Mouse (Mus musculus) NIH3T3 (cell line): ENCODE measurements around the gene Cabp2.
"Not testable (repeated sequence)": the region's sequence is repeated elsewhere in the genome, so short reads cannot be mapped to it uniquely, and the experiment has no call there.

Experiments used
- DNase-seq: peaks from one replicate; pipeline ENCODE4 v3.0.0-alpha.2; 2012; ENCODE audit warnings: low read depth

The Cabp2 gene

DNA sequence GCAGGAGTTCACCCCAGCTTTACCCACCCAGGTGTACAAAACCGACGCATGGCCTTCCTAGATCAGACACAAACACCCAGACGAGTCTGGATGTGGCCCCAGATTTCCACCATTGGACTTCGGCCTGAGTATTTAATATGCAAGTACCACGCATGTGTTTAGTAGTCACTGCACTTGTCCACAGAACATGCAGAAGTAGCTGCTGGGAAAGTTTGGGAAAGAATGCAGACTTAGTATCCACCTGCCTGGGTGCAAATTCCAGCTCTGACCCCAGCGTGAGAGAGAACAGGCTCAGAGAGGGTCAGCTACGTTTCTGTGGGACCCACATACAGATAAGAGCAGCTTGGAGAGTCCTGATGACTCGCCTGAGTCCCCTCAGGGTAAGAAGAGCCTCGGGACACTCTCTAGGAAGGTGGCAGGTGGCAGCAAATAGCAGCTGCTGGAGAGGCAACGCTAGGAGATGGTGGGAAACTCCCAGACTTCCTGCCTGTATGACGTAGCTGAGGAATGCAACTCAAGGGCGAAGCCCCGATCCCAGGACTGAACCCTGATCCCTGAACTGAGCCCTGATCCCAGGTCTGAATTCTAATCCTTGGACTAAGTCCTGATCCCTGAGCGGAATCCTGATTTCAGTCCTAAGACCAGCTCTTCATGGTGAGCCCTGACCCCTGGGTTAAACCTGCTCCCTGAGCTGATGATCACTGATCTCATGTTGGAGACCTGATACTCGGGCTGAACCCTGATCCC, 25.3 kb upstream of the Cabp2 start:
- DNase-seq, result no peak

DNA sequence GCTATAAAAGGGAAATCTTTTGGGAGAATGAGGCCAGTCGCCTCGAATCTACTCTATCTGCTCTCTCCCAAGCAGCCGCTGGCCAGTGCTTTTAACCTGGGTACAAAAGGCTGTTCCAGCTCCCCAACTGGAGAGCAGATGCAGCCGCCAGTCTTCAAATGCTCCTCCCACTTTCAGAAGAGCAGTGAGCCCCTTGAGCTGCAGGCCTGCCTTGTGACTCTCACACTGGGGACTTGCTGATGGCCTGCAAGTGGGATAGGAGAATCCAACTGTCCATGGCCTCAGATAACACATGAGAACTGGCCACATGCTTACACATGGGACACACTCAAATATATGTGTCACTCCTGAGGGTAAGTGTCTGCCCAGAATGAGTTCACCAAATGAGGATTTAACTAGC, 24.7 kb upstream of the Cabp2 start:
- DNase-seq, result no peak

DNA sequence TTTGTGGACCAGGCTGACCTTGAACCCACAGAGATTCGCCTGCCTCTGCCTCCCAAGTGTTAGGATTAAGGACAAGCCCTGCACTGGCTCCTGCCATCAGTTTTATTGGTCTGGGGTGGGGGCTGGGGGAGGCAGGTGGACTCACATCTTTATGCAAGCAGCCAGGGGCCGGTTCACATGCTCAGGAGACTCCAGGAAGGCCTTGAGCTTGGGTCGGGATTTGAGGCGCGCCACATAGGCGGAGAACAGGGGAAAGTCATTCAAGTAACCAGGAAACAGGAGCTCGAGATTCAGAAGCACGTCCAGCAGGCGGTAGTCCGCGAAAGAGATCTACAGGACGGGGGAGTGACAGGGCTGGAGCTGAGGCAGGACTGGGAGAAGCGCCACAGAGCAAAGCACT, 24.0 kb upstream of the Cabp2 start:
- no peak for DNase-seq

DNA sequence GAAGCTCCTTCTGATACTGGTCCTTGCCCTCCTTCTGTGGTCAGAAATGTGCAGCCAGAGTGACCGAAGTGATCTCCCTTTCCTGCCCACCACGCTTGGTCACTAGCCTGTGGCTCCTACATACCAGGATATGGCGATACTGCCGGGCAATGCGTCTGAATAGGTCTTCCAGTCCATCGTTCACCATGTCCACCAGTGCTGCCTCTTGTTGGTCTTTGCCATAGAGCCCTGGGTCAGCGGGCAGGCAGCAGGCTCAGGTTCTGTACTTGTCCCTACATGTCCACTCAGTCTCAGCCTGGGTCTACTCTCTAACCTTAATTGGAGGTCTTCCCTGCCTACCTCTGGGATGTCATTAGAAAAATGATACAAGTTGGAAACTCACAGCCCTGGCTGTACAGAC, 23.4 kb upstream of the Cabp2 start:
- no peak for DNase-seq

- DNase-seq, result no peak
Observed at GRCm38 (mm10) chr19:4058581-4058980, 22.8 kb upstream of the Cabp2 start.

- no peak for DNase-seq
Observed at GRCm38 (mm10) chr19:4059069-4059740, 22.2 kb upstream of the Cabp2 start, which contains the start of gene Gstp3. Gstp3 (minus strand) TSS chr19:4059569.

DNA sequence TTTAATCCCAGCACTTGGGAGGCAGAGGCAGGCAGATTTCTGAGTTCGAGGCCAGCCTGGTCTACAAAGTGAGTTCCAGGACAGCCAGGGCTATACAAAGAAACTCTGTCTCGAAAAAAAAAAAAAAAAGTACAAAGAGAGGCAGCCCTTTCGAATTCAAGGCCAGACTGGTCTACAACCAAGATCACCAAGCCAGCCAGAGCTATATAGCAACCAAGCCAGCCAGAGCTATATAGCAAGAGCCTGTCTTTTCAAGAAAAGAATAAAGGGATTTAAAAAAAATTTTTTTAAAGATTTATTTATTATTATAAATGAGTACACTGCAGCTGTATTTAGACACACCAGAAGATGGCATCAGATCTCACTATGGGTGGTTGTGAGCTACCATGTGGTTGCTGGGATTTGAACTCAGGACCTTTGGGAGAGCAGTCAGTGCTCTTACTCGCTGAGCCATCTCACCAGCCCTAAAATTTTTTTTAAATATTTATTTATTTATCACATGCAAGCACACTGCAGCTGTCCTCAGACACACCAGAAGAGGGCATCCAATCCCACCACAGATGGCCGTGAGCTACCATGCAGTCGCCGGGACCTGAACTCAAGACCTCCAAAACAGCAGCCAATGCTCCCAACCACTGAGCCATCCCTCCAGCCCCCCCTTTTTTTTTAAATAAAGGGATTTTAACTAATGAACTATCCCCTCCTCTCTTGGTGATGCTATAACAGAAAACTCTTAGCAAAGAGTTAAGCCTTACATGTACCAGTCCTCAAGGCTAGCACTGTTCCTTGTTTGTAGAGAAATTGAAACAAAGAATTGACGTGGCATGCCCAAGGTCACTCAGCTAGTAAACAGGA, 21.1 kb upstream of the Cabp2 start:
- DNase-seq, result not testable (repeated sequence)

DNA sequence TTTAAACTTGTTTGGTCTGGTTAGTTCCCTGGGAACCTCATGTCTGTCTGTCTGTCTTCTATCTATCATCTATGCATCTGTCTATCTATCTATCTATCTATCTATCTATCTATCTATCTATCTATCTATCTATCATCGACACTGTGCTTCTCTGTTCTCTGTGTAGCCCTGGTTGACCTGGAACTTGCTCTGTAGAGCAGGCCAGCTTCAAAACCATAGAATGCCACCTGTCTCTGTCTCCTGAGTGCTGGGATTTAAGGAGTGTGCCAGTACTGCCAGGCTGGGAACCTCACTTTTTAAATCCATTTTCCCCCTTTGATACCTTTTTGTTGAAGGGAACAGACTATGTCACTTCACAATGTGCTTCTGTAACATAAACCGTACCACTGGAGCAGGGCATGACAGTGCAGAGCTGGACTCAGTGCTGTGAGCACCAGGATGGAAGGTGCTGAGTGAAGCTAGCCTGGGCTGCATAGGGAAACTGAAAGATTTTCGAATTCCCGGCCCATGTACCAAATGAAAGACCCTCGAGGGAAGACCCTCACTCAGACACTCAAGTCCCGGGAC, 20.4 kb upstream of the Cabp2 start:
- DNase-seq, result no peak

- DNase-seq, result not testable (repeated sequence)
Observed at GRCm38 (mm10) chr19:4063357-4063756, 18.0 kb upstream of the Cabp2 start.

DNA sequence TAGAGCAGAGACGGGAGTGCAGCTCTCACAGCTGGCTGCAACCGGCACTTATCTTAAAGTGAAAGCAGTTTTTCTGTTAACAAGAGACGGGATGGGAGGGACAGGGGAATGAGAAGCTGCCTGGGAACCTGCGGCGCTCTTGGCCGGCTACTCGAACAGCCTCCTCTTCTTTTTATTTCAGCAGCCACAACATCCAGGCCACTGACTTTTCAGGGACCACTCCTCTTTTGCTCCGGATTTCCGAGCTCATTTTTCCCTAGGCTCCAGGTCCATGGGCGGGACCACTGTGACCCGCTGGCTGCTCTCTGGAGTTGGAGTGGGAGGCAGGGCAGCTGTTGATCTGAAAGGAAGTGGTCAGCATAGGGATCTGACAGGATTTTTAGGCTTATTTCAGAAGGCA, 16.9 kb upstream of the Cabp2 start:
- DNase-seq, result not testable (repeated sequence)

GRCm38 (mm10) chr19:4066280-4066679, 15.1 kb upstream of the Cabp2 start:
- DNase-seq, result no peak

DNA sequence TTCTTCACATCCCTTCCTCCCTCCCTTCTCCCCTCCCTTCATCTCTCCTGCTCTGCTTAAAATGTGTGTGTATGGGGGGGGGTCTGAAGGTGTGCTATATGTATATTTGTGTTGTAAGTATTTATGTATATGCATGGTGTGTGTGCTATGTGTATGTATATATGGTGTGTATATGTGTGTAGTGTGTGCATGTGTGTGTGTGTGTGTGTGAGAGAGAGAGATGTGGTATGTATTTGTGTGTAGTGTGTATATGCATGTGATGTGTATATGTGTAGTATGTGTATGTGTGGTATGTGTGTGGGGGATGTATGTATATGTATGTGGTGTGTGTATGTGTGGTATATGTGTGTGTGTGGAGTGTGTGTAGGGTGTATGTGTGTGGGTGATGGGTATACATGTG, 14.5 kb upstream of the Cabp2 start:
- no peak for DNase-seq

DNA sequence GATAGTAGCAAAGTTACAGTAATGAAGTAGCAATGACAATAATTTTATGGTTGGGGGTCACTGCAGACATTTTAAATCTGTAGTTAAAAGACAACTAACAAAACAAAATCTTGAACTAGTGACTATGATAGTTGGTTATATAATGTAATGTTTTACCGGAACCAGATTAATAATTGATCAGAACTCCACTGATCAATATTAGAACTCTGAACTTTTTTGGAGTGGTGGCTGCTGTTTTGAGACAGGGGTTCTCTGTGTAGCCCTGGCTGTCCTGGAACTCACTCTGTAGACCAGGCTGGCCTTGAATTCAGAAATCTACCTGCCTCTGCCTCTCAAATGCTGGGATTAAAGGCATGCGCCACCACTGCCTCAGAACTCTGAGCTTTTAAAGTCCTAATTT, 13.1 kb upstream of the Cabp2 start:
- not testable (repeated sequence) for DNase-seq

DNA sequence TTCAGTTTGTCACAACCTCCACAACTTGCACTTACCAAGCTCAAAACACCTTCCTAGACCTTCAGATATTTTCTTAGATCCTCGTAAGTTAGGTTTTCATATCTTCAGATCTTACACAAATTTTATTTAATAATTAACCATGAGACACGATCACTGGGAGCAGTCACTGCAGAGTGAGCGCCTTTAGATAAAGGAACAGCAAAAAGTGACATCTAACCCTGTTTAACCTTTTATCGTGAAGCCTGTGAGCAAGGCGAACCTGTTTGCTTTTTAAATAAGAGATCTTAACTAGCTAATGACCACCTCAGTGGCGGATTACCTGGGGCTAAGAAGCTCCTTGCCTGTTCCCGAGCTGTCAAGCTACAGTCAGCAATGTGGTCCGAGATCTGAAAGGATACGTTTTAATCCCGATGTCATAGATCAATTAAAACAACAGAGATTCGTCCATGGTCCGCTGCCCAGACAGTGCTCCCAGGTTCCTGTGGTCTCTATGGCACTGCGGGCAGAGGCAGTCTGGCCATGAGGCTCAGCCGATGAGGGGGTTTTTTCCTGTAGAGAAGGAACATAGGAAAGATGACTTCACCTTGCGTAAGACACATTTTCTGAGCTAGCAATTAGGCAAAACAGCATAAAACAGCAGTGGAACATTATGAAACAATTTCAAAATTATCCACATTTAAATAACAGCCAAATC, 12.5 kb upstream of the Cabp2 start:
- DNase-seq, result no peak

DNA sequence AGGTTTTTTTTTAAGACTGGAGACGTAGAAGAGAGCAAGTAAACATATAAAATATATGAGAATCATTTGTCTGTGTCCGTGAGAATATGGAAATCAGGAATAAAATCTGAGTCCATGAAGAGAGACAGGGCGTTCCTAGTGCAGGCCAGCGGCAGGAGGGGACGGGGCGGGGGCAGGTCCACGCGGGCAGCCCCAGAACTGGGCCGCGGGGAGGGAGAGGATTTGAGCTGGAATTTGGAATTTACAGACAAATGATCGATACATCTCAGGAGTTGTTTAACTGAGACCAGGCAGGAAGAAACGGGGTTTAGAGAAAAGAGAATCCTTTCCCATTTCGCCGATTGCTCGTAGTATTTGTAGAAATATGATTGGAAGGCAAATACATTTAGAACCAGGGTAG, 11.1 kb upstream of the Cabp2 start:
- no peak for DNase-seq

- DNase-seq, result no peak
Observed at GRCm38 (mm10) chr19:4070756-4071155, 10.6 kb upstream of the Cabp2 start.

DNA sequence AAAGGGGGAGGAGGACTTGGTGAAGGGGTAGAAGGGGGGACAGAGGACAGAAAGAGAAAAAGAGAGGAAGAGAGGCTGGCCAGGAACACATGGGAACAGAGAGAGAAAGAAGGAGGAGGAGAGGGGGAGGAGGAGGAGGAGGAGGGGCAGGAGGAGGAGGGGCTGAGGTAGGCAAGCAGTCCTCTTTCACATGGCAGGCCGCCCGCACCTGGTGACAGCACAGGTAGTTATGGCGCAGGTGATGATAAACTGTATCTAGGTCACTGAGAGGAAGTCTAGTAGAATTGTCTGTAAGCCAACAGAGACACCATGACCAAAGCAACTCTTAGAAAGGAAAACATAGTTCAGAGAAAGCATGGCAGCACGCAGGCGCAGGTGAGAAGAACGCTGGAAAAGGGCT, 10.0 kb upstream of the Cabp2 start:
- no peak for DNase-seq

GRCm38 (mm10) chr19:4072706-4073424, 8.5 kb upstream of the Cabp2 start:
- DNase-seq, result no peak

DNA sequence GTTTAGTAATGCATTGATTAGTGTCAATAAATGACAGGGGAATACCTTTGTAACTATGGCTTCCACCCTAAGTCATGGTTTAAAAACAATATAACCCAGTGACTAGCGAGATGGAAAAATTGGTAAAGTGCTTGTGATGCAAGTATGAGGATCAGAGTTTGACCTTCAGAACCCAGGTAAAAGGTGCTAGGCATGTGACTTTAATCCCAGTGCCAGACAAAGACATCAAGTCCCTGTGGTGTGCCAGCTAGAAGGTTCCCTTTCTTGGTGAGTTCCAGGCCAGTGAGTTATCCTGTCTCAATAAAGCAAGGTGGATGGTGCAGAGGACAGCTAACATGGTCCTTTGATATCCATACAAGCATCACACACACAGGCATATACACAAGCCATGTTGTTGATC, 5.8 kb upstream of the Cabp2 start:
- no peak for DNase-seq

DNA sequence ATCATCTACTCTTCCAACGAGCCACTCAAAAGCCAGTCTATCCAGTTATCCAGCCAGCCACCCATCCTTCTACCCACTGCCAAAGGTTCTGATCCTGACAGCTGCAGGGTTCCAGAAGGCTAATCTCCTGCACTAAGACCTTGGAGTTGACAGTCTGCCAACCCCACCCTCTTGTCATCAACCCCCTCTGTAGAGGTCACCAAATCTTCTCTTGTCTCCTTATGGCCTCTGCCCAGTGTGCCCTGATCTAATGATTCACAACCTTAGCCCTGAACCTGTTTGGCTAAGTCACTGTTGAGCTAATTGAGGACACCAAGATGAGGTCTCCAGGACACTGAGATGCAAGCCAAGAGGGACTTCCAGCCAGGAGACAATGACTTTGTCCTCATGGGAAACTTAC, 1.8 kb upstream of the Cabp2 start:
- DNase-seq, result no peak

- DNase-seq, result no peak
Observed at GRCm38 (mm10) chr19:4080511-4081009, 818 bp upstream of the Cabp2 start.
